Mouse (Mus musculus): ENCODE results near the gene Ak4.

DNA sequence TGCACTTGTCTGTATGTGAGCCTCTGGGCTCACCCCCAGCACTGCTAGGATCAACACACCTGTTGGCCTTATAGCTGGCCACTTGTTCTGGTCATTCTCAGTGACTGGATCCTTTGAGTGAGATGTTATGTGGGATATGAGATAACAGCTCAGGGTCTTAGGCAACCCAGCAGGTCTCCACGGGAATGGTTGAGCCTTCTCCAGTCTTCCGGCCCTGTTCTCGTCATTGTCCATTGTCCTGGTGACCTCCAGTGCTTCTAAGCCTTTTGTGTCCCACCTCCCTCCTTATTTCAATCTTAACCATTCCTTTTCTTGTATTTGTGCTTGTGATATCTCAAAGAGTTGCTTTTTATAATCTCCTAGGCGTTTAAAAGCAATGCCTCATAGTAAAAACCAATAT lies 26.6 kb downstream of the Ak4 start:
- TF ChIP-seq CTCF (conservative IDR thresholded peaks at IDR 0.05; ENCODE audit: insufficient read depth, insufficient read length, low read depth, low read length) (no peak), POLR2A (IDR thresholded peaks at IDR 0.05; ENCODE audit: low read depth, low read length) (no peak)
